Mouse (Mus musculus) embryonic fibroblast, embryonic 13.5 days (primary cell): ENCODE measurements around the gene Gcnt2.

Experiments
- CTCF ChIP-seq: IDR thresholded peaks from 2 replicates; pipeline ENCODE4 v1.5.1; 2011; ENCODE audit warnings: mild to moderate bottlenecking, control low read depth, low read length, moderate library complexity, borderline replicate concordance; ENCODE audit not compliant: insufficient read depth
- POLR2A ChIP-seq: IDR thresholded peaks from 2 replicates; pipeline ENCODE4 v1.6.1; 2011; ENCODE audit warnings: low read depth, mild to moderate bottlenecking, control low read depth, low read length, moderate library complexity

DNA sequence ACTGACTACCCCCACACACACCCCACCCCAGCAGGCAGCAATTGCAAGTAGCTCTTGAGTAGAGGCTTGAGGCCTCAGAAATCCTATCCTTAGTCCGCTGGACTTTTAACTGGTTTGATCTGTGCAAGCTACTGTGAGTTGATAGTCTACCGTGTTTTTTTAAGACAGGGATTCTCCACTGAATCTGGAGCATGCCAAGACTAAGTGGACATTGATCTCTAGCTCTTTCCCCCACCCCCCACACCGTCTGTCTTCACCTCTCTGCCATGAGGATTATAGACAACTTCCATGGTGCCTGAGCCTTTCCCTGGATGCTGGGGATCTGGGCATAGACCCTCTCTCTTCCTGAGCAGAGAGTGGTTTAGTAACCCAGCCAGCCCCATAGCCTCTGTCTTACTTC is 74.8 kb downstream of the Gcnt2 start:
- TF ChIP-seq CTCF = no peak
- no peak for TF ChIP-seq POLR2A
